Mouse (Mus musculus): ENCODE results near the gene Mvb12a. TPM values are rescaled to one million over a fixed set of nuclear protein-coding genes. Genes with fewer than 3 reads are reported as not detected.
A peak's percentile ranks its signal among the peaks of the same experiment; 100 is the strongest.

Gene Mvb12a
- polyA plus RNA-seq, 1 experiment from 2014 or later, result 60.7 TPM

DNA sequence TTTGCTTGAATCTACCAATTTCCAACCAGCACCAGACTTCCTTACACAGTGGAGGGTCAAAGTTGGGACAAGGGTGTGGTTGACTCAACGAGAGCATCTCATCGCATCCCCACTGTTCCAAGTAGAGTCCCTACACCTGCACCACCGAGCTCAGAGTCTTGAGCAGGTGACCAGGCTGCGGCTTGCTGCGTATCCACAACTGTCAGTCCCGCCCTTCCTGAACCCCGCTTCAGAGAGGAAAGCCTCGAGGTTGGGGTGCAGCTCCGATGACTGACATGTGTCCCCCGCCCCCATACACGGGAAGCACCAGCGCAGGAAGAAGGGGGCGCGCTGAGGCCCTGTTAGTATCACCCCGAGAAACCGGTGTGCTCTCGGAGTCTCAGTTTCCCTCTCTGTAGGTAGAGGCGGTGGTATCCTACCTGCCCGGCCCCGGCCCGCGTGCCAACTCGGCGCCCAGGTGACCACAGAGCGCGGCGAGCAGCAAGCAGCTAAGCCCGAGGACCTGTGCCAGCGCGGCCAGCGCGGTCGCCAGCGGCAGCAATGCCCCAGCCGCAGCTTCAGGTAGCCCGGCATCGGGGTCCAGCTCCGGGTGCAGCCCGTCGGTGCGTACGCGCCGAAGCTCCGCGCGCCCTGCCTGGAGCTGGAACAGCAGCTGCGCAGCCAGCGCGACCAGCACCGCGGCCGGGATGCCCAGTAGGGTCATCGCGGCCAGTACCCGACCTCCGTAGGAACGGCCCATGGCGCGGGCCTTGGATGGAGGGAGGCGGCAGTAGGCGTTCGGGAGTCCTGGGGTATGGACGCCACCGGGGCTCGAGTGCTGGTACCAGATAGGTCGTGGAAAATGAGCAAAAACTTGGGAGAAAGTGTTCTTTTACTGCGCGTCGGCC, 15.6 kb downstream of the Mvb12a start, which contains the start of gene Tmem221:
Gene Tmem221 (minus strand): TSS at position 801 of the 887 bp plus-strand sequence.
- peaks cover 17% of the 10 kb centered on the region for H3K4me1 ChIP-seq (replicated peaks)
- H3K9me3 ChIP-seq, result no peaks in the 10 kb centered on the region
- H3K36me3 ChIP-seq, result no peaks in the 10 kb centered on the region
- H3K27me3 ChIP-seq, result peaks cover 93% of the 10 kb centered on the region
- H3K9ac ChIP-seq, result 0 out of 2 replicates have a peak within 1 kb of the TSS, but pooled peaks have one; percentile 41
- H3K4me2 ChIP-seq, result peak within 1 kb of the TSS; percentile 47
- no peak for ATAC-seq (ENCODE audit: low read depth)
- H3K27ac ChIP-seq (replicated peaks), result no peak within 1 kb of the TSS
- peak within 1 kb of the TSS; percentile 18 for H3K4me3 ChIP-seq
- WGBS, result 4% methylated on average over 69 of the region's 70 CpGs

DNA sequence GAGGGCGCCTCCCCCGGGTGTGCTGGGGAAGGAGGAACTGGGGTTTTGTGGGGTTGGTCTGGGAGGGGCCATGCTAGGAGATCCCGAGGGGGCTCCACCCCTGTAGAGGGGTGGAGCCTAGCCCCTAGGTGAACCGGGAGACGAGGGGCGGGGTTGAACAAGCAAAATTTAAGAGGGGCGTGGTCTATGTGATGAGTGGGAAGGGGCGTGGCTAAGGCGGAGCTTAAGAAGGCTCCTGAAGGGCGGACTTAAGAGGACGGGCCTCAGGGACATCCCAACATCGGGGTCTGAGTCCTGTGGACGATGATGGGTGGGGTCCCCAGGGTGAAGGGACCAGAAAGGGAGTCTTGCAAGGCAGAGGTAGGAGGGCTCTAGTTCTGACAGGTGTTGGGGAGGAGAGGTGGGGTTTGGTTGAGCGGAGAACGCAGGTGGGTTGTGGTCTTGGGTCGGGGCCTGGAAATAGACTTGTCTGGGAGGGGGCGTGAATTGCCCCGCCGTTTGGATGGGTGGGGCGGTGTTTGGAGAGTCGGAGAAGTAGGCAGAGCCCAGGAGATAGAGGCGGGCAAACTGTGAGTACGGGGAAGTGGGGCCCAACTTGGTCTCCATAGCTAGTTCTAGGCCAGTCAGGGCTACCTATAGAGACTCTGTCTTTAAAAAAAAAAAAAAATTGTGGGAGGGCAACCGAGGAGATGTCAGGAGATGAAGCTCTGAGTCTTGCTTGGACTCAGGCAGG, 16.4 kb downstream of the Mvb12a start:
- WGBS, result 3% methylated on average over 24 of the region's 24 CpGs
- ATAC-seq (ENCODE audit: low read depth), result no peak

DNA sequence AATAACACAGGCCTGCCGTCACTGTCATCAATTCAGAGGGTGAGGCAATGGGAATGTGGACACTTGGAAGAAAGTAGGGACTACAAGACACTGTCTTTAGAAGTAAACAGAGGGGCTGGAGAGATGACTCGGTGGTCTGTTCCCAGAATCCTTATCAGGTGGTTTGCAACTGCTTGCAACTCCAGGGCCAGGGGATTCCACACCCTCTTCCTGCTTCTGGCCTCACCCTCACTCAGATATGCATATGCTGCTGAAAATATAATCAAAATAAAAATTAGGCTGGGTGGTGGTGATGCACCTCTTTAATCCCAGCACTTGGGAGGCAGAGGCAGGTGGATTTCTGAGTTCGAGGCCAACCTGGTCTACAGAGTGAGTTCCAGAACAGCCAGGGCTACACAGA, 17.3 kb downstream of the Mvb12a start:
- Histone ChIP-seq H3K27me3 (peaks cover 99% of the 10 kb centered on the region), H3K36me3 (no peaks in the 10 kb centered on the region), H3K4me3 (no peak overlapping the region), H3K4me1 (replicated peaks) (peaks cover 17% of the 10 kb centered on the region), H3K4me2 (no peak overlapping the region), H3K9me3 (no peaks in the 10 kb centered on the region), H3K27ac (replicated peaks) (no peak overlapping the region), H3K9ac (no peak overlapping the region)
- no peak for ATAC-seq (ENCODE audit: low read depth)
- 77% methylated on average over 3 of the region's 3 CpGs for WGBS

More for the DNA sequence above, 16.4 kb downstream of the Mvb12a start:
- H3K9ac ChIP-seq, result 0 out of 2 replicates have a peak overlapping the region, but pooled peaks have one; percentile 41
- no peak overlapping the region for H3K27ac ChIP-seq (replicated peaks)
- H3K4me3 ChIP-seq, result peak overlapping the region; percentile 18
- no peaks in the 10 kb centered on the region for H3K36me3 ChIP-seq
- H3K9me3 ChIP-seq, result no peaks in the 10 kb centered on the region
- peaks cover 17% of the 10 kb centered on the region for H3K4me1 ChIP-seq (replicated peaks)
- peaks cover 97% of the 10 kb centered on the region for H3K27me3 ChIP-seq
- H3K4me2 ChIP-seq, result peak overlapping the region; percentile 47

DNA sequence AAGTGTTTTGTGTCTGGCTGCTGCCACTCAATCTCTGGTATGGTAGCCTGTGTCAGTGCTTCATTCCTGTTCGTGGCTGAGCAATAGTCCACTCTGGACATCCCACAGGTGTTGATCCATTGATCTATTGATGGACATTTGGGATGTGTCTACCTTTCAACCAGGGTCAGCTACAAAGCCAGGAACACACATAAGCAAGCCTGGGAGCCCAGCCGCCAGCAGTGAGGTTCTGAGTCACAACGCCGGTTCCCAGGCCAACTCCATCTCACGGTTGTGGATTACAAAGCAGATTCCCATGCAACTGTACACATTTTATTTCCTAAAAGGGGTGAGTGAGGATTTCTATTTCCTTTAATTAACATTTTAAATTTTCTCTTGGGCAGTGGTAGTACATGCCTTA, 18.0 kb downstream of the Mvb12a start:
- H3K27ac ChIP-seq (replicated peaks), result no peak overlapping the region
- H3K27me3 ChIP-seq, result peaks cover 98% of the 10 kb centered on the region
- H3K9me3 ChIP-seq, result no peaks in the 10 kb centered on the region
- H3K9ac ChIP-seq, result no peak overlapping the region
- peaks cover 17% of the 10 kb centered on the region for H3K4me1 ChIP-seq (replicated peaks)
- no peak overlapping the region for H3K4me2 ChIP-seq
- no peak for ATAC-seq (ENCODE audit: low read depth)
- WGBS, result 82% methylated on average over 5 of the region's 5 CpGs
- no peaks in the 10 kb centered on the region for H3K36me3 ChIP-seq
- no peak overlapping the region for H3K4me3 ChIP-seq

DNA sequence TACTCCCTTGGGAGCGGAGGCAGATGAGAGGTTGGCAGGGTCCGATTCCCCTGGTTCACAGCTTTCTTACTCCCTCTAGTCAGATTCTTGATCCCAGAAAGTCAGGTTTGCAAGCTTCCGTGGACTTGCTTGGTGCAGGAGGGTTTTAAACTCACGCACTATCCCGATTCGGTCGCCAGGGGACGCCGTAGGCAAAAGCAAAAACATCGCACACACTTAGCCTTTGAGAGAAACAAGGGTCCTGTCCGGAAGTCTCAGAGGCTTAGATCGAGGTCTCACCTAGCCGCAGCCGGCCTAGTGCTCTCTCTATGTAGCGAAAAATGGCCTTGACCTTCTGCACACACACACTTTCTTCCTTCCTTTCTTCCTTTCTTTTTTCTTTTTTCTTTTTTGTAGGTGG, 18.7 kb downstream of the Mvb12a start:
- Histone ChIP-seq H3K9ac (no peak overlapping the region), H3K4me3 (no peak overlapping the region), H3K36me3 (no peaks in the 10 kb centered on the region), H3K4me2 (no peak overlapping the region), H3K27ac (replicated peaks) (no peak overlapping the region), H3K4me1 (replicated peaks) (peaks cover 17% of the 10 kb centered on the region), H3K9me3 (no peaks in the 10 kb centered on the region), H3K27me3 (peaks cover 98% of the 10 kb centered on the region)
- ATAC-seq (ENCODE audit: low read depth), result no peak
- 5% methylated on average over 15 of the region's 15 CpGs for whole genome bisulfite sequencing

DNA sequence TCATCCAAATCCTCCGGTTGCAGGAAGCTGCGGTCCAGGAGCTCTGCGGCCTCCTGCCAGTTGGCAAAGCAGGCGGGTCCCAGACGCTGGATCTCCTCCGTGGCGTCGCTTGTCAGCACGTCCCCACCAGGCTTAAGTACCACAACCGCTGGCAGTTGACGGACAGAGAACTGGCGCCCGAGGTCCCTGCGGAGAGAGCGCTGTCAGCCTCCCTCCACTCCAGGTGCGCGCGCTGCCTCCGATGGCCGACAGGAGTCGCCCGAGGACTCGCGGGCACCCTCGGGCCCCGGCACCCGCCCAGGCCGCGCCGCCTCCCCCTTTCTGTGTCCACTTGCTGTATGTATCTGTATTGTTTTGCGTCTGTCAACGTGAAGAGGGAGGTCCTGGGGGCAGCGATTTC, 20.0 kb downstream of the Mvb12a start:
- Histone ChIP-seq H3K4me1 (replicated peaks) (peaks cover 17% of the 10 kb centered on the region), H3K27me3 (peaks cover 98% of the 10 kb centered on the region), H3K9me3 (no peaks in the 10 kb centered on the region), H3K4me2 (peak overlapping the region; percentile 48), H3K9ac (peak overlapping the region; percentile 43), H3K4me3 (peak overlapping the region; percentile 28), H3K36me3 (no peaks in the 10 kb centered on the region), H3K27ac (replicated peaks) (no peak overlapping the region)
- ATAC-seq (ENCODE audit: low read depth), result peak; percentile 64; the same call in 1 of the 2 replicates
- WGBS, result 1% methylated on average over 30 of the region's 33 CpGs

DNA sequence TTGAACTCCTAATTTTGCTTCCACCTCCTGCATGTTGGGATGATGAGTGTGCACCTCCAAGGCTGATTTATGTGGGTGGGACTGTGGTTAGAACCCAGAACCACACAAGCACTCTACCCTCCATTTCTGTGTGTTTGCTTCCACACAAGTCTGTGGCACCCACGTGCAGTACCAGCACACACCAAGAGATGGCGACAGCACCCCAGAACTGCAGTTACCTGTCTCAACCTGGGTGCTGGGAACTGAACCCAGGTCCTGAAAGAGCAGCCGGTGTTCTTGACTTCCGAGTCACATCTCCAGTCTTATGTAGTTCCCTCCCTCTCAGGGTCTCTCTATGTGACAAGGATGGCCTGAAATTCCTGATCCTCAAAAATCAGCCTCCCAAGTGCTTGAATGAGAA, 21.3 kb downstream of the Mvb12a start:
- Histone ChIP-seq H3K27ac (replicated peaks) (no peak overlapping the region), H3K4me2 (no peak overlapping the region), H3K9ac (no peak overlapping the region), H3K9me3 (no peaks in the 10 kb centered on the region), H3K36me3 (no peaks in the 10 kb centered on the region), H3K27me3 (peaks cover 97% of the 10 kb centered on the region), H3K4me1 (replicated peaks) (peaks cover 19% of the 10 kb centered on the region), H3K4me3 (no peak overlapping the region)
- 85% methylated on average over 4 of the region's 4 CpGs for WGBS
- no peak for ATAC-seq (ENCODE audit: low read depth)

DNA sequence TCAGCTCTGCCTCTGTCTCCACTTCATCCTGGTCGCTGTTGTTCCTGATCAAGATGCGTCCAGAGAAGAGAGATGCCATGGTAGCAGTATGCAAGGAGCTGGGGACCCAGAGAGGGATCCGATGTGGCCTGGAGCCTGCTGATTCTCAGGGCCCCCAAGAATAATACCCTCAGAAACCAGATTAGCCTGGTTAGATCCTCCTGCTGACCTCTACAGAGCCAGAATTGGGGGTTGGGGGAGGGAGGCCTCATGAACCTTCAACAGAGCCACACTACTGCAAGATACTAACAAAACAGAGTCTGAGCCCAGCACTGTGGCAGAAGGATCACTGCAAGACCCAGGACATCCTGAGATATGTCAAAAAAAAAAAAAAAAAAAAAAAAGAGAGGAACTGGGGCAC, 23.8 kb downstream of the Mvb12a start, which contains the start of gene Nxnl1:
Gene Nxnl1 (minus strand): TSS at position 101 of the 400 bp plus-strand sequence.
- Histone ChIP-seq H3K4me3 (no peak within 1 kb of the TSS), H3K4me1 (replicated peaks) (peaks cover 34% of the 10 kb centered on the region), H3K27ac (replicated peaks) (no peak within 1 kb of the TSS), H3K36me3 (no peaks in the 10 kb centered on the region), H3K4me2 (no peak within 1 kb of the TSS), H3K27me3 (peaks cover 74% of the 10 kb centered on the region), H3K9ac (no peak within 1 kb of the TSS), H3K9me3 (no peaks in the 10 kb centered on the region)
- WGBS, result 64% methylated on average over 3 of the region's 3 CpGs
- ATAC-seq (ENCODE audit: low read depth), result no peak

DNA sequence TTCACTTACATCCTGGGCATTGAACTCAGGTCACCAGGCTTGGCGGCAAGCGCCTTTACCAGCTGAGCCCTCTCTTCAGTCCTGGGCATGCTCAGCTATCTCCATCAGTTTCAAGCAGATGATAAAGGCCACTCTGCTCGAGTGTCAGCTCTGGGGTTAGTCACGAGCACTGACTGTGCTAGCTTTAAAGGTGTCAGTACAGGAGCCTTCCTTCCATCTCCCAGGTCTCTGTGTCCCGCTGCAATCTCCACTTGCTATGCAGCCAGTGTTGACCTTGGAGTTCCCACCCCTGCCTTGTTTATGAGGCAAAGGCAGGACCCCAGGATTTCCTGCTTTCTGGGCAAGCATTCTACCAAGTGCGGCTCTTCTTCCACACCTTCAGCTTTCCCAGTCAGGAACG, 24.9 kb downstream of the Mvb12a start:
- Histone ChIP-seq H3K4me1 (replicated peaks) (peaks cover 43% of the 10 kb centered on the region), H3K4me3 (no peak overlapping the region), H3K36me3 (no peaks in the 10 kb centered on the region), H3K9me3 (no peaks in the 10 kb centered on the region), H3K27me3 (peaks cover 63% of the 10 kb centered on the region), H3K9ac (no peak overlapping the region), H3K4me2 (no peak overlapping the region), H3K27ac (replicated peaks) (no peak overlapping the region)
- ATAC-seq (ENCODE audit: low read depth), result no peak
- 79% methylated on average over 7 of the region's 7 CpGs for WGBS

DNA sequence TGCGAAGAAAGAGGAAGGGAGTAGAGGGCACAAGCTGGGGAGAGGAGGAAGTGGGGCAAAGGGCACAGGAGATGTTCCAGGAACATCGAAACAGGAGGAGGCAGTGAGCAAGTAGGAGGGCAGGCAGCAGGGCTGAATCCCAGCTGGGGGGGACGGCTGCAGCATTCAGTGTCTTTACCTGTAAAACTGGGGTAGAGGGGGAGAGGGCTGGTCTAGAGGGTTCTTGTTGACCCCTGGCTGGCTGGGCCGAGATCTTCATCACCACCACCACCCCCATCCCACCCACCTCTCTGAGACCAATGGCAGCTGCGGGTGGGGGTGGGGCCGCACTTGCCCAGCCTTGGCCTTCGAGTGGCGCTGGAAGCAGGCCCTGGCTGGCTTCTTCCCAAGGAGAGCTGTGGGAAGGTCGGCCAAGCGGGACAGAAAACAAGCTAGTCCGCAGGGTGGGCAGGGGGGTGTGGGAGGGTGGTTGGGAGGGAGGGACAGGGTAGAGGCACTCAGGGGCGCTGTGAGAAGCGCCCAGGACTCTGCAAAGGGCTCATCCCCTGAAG, 25.7 kb downstream of the Mvb12a start, which contains the start of gene Slc27a1:
Gene Slc27a1 (plus strand): TSS at position 496 of the 551 bp plus-strand sequence.
- Histone ChIP-seq H3K9ac (peak within 1 kb of the TSS; percentile 83), H3K4me1 (replicated peaks) (peaks cover 45% of the 10 kb centered on the region), H3K4me3 (peak within 1 kb of the TSS; percentile 66), H3K4me2 (peak within 1 kb of the TSS; percentile 84), H3K36me3 (no peaks in the 10 kb centered on the region), H3K27me3 (peaks cover 54% of the 10 kb centered on the region), H3K9me3 (no peaks in the 10 kb centered on the region), H3K27ac (replicated peaks) (peak within 1 kb of the TSS; percentile 82)
- 14% methylated on average over 13 of the region's 13 CpGs for WGBS
- ATAC-seq (ENCODE audit: low read depth), result no peak; the same call in 1 of the 2 replicates

DNA sequence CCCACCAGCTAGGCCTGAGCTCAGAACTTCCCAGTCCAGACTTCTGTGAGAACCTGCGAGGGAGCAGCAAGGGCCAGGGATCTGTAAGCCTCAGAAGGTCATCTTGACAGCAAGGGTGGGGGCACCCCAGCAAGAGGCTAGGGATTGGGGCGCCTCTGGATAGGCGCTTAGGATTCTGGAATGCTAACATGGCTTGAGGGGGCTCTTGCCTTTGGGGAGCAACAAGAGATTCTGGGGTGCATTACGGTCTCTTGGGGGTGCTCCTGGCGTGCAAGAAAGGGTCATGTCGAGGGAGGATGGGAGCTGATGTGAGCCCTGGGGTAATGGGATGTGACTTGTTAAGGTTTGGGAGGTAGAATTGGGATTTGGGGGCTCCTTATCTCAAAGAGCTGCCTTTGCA, 26.2 kb downstream of the Mvb12a start:
- no peak; the same call in 1 of the 2 replicates for ATAC-seq (ENCODE audit: low read depth)
- H3K27ac ChIP-seq (replicated peaks), result peak overlapping the region; percentile 82
- WGBS, result 20% methylated on average over 6 of the region's 6 CpGs
- H3K27me3 ChIP-seq, result peaks cover 49% of the 10 kb centered on the region
- no peaks in the 10 kb centered on the region for H3K36me3 ChIP-seq
- H3K4me2 ChIP-seq, result peak overlapping the region; percentile 84
- no peaks in the 10 kb centered on the region for H3K9me3 ChIP-seq
- H3K4me3 ChIP-seq, result peak overlapping the region; percentile 66
- H3K4me1 ChIP-seq (replicated peaks), result peaks cover 45% of the 10 kb centered on the region
- H3K9ac ChIP-seq, result peak overlapping the region; percentile 83
